Mouse (Mus musculus): ENCODE results near the gene Bik.

Gene Bik

DNA sequence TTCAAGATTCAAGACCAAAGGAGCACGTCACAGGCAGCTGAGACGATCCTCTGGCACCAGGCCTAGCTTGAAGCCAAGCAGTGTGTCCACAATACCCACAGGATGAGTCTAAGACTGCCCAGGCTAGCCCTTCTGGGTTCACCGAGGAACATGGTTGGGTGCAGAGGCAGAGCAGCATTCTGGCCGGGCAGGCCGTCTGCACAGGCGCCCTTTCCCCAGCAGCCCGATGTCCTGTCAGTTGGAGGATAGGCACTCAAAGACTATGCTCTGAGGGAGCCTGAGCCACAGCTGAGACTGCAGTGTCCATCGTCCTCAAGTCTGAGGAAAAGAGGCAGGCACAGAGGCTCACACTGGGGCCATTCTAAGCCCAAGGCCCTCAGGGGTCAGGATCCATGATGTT is 20.5 kb downstream of the Bik start:
- DNase-seq (ENCODE audit: low read depth) = no peak

DNA sequence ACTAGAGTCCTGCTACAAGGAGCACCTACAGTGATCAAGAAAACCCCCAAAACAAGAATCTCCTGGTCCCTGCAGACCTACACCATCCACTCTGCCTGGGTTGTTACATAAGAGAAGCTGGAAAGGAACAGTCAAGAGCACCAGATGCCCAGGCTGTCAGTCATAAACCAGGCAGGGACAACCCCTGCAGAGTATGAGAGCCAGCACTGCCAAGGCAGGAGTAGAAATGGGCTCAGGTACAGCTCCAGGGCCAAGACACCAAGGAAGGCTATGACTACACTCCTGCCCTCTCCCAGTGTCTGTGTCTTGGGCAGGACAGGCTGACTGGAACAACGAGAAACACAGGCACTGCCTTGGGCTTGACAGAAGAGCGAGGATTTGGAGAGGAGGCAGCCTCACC is 23.5 kb downstream of the Bik start:
- DNase-seq (ENCODE audit: low read depth) = no peak

DNA sequence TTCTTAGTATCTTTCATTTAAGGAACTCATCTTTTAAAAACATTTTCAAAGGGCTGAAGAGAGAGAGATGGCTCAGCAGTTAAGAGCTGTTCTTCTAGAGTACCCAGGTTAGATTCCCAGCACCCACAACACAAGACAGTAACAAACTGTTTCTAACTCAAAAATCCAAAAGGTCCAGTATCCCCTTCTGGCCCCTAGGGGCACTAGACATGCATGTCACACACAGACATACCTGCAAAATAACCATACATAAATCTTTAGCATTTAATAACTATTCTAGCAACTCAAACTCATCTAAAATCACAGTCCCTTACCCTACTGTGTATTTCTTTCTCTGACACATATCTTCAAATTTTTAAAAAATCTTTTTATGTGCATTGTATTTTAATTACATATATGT is 27.2 kb downstream of the Bik start:
- peak; percentile 53 for DNase-seq (ENCODE audit: low read depth)

DNA sequence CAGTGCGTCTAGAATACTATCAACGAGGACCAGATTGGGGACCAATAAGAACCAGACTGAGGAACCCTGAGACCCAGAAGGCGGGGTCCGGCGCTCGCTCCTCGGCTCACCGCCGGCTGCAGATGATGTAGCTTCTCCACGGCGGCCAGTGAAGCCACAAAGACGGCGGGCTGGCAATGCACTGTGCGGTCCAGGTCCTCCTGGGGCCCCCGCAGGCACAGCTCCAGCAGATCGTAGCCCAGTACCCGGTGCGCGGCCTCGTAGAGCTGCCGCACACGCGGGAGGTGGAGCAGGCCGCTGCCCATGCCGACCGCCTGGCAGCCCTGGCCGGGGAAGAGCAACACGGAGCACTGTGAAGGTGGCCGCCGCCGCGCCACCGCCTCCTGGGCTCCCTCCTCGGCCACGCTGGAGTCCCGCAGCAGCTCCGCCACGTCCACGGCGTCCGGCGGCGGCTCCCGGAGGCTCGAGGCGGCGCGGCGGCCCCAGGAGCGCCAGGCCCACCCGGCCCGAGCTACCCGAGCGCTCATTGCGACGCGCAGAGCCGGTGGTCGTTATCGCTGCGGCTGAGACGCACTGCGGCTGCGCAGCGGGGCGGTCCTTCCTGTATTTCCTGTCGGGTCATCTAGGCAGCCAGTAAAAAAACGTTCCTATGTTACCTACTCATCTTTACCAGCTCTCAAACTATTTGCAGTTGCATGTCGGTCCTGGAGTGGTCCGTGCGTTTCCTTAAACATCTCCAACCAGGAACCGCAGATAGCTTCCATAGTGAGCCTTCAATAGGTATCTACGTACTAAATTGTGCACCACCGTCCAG is 28.7 kb downstream of the Bik start:
- peak; percentile 94 for DNase-seq (ENCODE audit: low read depth)

DNA sequence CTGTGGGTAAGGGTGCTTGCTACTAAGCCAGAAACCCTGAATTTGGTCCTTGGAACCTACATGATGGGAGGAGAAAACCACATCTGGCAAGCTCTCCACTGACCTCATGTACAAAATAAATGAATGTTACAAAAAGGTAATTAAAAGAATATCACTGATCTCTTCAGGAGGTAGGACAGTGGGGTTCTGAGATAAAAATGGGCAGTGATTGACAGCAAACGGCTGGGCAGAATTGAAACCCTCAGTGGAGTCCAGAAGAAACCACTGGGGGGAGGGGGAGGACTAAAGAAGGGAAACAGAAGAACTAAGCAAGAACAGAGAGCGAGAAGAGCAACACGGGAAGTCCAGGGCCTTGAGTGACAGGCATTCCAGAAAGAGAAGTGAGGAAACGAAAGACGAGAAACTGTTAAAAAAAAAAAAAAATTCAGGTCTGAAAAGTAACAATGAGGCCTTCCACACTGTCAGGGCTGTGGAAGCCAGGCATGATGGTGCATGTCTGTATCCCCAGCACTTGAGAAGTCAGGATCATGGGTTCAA is 34.3 kb downstream of the Bik start:
- DNase-seq (ENCODE audit: low read depth) = peak; percentile 62

DNA sequence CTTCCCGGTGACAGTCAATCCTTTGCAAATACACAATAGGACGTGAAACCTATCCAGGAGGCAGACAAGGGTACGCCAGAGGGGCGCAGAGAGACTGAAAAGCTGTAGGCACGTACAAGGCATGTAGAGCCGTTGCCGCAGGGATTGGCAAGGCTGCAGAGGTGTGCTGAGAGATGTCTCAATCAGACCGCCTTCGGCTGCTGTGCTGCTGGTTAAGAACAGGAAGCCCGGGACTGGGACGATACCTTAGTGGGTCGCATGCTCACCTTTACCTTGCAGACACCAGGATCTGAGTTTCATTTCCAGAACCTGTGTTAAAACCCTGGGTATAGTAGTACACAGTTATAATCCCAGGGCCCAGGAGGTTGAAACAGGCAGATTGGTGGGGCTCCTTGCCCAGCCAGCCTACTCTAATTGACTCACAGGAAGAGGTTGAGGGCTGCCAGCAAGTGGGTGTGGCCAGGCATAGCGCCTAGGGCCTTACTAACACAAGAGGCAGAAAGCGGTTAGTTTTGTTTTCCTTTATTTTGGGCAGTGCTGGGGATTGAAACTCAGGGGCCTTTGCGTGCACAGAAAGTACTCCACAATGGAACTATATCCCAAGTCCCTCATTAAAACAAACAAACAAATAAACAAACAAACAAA is 36.1 kb downstream of the Bik start:
- DNase-seq (ENCODE audit: low read depth) = peak; percentile 96

DNA sequence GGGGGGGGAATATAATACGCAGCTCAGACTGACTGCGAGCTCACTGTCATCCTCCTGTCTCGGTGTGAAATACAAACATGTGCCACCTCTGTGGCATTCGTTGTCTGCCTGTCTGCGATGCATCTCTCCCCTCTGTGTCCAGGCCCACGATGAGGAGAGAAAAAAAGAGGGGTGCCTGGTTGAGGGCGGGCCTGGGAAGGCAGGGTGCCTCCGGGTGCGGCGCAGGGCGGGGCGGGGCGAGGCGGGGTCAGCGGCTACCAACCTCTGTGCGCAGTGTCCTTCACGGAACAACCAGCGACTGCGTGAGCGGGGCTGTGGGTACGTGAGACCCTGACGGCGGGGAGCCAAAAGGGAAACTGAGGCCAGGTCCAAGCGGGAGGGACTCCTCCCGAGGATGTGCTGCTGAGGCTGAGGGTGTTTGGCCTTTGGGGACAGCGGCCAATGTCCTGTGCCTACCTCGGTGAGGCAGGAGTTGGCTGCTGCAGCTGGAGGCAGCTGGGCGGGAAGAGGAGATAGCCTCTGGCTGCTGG is 36.7 kb downstream of the Bik start, which contains the start of the genes Tspo and Mcat:
Gene Tspo (plus strand): TSS at position 266 of the 530 bp plus-strand sequence.
Gene Mcat (minus strand): TSS at position 461 of the 530 bp plus-strand sequence.
- peak; percentile 74 for DNase-seq (ENCODE audit: low read depth)

DNA sequence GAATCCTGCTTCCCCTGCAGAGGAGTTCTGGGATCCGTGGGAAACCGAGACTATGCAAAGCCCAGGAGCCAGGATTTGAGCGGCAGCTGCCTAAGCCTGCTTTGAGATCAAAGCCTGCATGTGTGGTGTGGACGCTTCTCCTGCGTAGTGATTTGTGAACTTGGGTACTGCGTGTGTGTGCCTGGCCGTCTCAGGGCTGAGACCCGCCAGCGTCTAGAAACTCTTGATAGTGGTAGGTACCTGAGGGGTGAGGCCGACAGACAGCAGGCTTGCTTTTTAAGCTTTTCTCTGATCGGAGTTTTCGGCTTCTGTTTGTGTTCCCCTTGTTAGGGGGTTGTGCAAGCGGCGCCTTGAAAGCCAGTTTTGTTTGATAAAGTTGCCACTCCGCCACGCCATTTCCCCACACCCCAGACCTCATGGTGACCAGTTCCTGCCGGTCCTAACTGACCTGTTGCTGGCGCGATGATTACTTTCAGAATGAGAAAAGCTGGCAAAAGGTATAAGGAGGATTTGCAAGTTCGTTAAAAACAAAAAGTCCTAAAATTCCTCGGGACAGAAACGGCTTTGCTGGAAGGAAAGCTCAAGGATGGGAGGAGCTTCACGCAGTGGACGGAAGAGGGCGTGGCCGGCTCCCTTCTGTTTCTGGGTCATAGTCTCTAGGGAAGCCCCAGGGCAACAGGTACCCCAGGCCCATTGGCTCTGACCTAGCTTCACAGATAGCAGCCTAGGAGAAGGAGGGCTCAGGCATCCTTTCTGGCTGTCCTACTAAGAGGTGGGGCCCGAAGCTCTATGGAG is 37.4 kb downstream of the Bik start:
- peak; percentile 69 for DNase-seq (ENCODE audit: low read depth)

DNA sequence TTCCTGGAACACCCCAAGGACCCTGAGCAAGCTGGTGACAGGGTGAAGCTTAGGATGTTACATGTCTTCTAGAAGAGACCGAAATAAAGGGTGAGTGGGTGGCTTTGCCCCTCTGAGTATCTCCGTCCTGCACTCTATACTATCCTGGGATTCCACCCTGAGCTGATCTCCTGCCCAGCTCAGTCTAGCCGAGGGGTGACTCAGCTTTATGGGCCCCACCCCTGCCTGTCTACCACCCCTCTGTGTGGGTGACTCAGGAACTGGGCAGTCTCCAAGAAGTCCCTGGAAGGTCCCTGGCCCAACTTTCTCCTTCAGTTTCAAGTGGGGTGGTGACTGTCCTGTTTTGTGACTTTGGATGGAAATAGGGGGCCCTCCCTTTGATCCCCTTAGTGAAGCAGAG is 38.8 kb downstream of the Bik start:
- peak; percentile 76 for DNase-seq (ENCODE audit: low read depth)

DNA sequence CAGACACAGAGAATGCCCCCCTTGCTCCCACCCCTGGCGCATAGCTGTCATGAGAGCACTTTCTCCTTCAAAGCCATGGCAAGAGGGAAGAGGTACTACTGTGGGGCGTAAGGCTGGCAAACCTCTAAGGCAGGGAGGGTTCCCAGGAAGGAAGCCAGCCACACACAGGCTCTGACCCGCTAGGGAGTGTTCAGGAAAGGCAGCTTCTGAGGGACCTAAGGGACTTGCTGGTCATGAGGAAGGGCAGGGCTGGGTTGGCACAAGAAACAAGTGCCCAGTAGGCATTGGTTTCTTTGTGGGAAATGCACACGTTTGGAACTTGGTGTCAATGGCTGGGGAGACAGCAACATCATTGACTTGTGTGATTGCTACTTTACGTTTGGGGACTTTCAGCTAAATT is 39.3 kb downstream of the Bik start:
- DNase-seq (ENCODE audit: low read depth) = no peak

DNA sequence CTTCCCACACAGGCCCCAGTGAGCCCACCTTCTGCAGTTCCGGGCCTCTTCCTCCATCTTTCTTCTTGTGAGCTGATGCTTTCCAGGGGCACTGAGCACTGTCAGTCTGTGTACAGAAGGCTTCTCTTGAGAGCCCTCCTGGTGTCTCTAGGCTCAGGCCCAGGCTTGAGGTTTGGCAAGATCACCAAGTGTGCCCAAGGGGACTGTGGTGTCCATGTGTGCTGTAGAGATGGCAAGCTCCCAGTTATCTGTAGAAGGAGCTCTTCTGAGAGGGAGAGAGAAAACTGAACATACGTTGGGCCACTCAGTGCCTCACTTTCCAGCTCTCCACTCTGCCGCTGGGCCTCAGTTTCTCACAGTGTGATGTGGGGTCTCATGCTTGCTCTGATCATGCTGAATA is 41.1 kb downstream of the Bik start:
- no peak for DNase-seq (ENCODE audit: low read depth)

DNA sequence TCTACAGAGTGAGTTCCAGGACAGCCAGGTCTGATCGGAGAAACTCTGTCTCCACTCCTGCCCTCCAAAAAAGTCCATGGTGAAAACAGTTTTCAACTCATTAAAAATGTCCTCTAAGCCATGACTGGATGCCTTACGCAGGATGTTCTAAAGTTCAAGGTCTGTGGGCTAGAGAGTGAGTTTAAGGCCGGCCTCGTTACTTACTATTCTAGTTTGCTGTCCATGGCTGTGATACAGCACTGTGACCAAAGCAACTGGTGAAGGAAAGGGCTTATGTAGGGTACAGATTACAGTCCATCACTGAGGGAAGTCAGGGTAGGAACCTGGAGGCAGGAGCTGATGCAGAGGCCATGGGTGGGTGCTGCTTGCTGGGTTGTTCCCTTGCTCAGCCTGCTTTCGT is 41.9 kb downstream of the Bik start:
- DNase-seq (ENCODE audit: low read depth) = no peak

DNA sequence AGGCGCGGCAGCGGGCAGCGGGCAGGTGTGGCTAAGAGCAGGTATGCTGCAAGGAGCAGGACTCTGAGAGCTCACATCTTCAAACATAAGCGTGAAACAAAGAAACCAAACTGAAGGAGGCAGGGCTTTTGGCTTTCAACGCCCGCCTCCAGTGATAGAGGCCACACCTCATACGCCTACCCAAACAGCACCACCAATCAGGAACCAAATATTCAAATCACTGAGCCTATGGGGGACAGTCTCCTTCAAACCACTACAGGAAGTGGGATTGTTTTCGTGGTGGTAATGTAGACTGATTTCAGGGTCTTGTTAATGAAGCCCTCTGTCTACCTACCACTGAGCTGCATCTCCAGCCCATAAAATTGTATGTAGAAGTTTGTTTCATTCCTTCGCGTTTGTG is 43.0 kb downstream of the Bik start:
- DNase-seq (ENCODE audit: low read depth) = peak; percentile 73

DNA sequence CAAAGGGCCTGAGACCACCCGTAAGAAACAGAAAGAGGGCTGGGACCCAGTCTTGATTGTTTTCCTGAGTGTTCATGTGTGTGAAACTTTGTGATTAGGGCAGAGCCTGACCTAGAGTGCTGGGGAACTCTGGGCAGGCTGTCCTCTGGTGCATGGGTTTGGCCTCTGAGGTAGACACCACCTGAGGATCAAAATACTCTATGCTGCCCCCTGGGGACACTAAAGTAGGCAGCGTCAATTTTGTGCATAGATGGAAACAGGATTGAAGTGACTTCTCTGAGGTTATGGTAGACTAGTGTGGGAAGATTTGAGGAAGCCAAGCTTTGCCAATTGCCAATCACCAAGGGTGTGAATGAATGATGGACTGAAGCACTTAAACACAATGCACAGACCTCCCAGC is 44.0 kb downstream of the Bik start:
- peak; percentile 43 for DNase-seq (ENCODE audit: low read depth)

DNA sequence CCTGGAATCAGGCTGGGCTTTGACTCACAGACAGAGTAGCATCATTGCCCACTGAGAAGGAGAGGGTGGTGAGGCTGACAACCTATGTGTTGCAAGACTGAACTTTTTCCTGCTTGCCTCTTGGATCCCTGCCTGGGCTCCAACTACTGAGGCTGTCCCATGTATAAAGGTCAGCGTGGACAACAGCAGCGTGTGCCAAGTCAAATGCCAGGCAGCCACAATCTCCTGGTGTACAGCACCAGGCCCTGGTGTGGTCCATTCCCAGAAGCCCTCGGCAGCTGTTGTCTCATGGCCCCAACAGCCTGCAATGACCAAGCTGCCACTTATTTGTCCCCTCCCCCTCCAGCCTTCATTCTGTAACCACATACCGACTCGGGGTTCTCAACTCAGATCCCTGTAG is 45.0 kb downstream of the Bik start:
- DNase-seq (ENCODE audit: low read depth) = no peak

DNA sequence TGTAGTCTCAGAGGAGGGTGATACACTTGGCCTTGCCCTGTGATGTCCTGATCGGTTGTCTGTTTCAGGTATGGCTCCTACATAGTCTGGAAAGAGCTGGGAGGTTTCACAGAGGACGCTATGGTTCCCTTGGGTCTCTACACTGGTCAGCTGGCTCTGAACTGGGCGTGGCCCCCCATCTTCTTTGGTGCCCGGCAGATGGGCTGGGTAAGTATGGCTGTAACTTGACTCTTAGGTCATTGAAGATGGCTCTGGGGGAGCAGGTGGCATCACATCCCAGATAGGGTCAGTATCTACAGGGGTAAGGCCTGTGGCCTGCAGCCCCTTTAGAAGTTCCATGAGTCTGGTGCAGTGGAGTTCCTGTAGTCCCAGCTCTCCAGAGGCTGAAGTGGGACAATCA is 45.5 kb downstream of the Bik start:
- DNase-seq (ENCODE audit: low read depth) = no peak

DNA sequence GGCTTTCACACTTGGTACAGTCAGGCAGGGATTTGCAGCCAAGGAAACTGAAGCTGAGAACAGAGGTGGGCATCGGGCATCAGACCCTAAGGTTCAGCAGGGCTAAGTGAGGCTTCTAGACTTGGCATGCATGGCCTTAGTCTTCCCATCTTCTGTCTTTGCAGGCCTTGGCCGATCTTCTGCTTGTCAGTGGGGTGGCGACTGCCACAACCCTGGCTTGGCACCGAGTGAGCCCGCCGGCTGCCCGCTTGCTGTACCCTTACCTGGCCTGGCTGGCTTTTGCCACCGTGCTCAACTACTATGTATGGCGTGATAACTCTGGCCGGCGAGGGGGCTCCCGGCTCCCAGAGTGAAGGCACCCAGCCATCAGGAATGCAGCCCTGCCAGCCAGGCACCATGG is 46.9 kb downstream of the Bik start:
- DNase-seq (ENCODE audit: low read depth) = no peak

DNA sequence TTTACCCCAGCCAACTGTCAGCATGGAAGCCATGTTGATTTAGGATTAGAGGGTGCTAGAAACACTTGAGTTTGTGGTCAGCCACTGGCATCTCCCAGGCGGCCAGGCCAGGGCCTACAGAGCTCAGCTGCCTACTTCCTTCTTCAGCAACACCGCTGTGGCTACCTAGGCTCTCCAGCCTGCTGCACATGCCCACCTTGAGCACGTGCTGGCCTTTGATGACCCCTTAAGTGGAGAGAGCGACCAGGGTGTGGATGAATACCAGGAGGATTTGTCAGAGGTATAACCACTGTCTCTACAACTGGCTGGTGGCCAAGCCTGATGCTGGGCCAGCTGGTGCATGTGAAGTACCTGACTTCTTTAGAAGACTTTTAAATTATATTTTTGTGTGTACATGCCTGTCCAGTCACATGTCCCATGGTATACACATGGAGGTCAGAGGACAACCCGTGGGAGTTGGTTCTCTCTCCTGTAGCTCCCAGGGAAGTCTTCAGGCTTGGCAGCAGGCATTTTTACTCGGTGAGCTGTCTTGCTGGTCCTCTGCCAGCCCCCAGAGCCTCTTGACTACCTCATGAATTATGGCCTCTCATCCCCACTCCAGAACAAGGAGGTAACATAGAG is 48.2 kb downstream of the Bik start:
- DNase-seq (ENCODE audit: low read depth) = no peak

DNA sequence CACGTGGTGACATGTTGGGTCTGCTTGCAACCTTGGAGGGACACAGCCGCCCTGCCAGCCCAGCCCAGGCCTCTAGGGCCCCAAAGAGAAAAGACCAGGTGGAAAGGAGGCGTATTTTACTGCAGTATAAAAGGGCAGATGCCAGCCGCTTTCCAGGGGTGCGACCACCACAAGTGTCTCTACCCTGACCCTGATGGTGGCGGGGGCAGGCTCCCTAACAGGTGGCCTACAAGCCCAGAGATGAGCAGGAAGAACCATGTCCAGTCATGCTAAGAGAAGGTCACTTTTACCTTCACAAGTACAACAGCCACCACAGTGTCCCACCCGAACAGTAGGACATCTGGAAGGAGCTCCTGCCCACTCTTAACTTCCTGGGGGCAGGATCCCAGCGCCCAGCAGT is 48.9 kb downstream of the Bik start:
- no peak for DNase-seq (ENCODE audit: low read depth)

DNA sequence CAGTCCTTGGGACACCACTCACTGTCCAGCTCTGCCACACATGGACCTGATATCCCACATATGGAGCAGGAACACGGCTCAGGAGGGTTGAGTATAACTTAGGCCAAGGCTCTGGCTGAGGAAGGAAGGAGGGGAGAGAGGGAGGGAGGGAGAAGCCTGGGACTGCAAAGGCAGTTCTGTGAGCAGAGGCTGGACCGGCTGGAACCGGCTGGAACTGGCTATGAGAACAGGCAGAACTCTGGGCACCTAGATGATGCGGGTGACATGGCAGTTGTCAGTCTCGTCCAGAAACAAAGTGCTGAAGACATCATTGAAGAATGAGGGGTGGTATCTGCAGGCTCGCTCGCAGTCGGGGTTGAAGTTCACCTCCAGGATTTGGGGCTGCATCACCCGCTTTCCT is 50.0 kb downstream of the Bik start:
- DNase-seq (ENCODE audit: low read depth) = no peak

DNA sequence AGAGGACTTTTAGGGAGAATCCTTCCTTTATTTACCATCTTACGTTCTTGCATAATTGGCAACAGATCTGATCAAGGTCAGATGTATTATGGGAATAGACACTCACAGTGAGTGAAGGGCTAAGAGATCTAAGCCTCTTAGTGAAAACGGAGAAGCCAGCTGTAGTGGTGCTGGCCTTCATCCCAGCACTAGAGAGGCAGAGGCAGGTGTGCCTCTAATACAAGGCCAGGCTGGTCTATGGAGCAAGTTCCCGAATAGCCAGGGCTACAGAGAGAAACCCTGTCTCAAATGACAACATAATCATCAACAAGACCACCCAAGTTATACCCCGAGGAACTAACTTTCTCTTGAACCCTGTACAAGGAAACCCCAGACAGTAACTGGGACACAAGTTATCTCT is 56.3 kb downstream of the Bik start:
- no peak for DNase-seq (ENCODE audit: low read depth)
